Mouse (Mus musculus): Measurements from ENCODE around the gene Slc29a4. TPM values are rescaled to one million over a fixed set of nuclear protein-coding genes. Genes with fewer than 3 reads are reported as not detected.

Gene Slc29a4
- polyA plus RNA-seq (2012; rRNA removed), result 0.04 and 0.21 TPM in 2 replicates
- polyA plus RNA-seq (2014; fragmentation: Nextera tagmentation; extraction: Ambion mirVana), result 0.04 and 0.24 TPM in 2 replicates

DNA sequence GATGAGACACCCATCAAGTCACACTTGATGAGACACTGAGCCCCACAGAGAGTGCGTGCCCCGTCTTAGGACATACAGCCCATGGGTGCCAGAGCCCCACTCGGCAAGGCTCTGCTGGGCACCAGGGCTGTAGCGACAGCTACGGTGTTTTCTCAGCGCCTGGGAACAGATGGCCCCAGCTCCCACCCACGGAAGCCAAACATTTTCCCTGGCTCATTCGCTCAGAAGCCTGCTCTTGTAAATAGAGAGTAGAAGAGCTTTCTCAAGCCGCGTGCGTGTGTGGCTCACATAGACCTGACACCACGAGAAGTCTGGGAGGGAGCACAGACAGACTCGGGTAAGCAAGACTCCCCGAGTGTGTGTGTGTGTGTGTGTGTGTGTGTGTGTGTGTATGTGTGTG, at the start of gene Slc29a4:
Gene Slc29a4, plus strand, starts transcription at position 265 of the 400 bp plus-strand sequence.
- TF ChIP-seq EP300 (IDR thresholded peaks at IDR 0.05; ENCODE audit: low read depth), result no peak
- TF ChIP-seq CTCF (IDR thresholded peaks at IDR 0.05; ENCODE audit: low read depth), result no peak
- Histone ChIP-seq H3K9ac (replicated peaks) (no peak within 1 kb of the TSS), H3K36me3 (replicated peaks; ENCODE audit: control insufficient read depth, insufficient read depth, low read depth) (no peaks in the 10 kb centered on the region), H3K27me3 (ENCODE audit: control insufficient read depth, insufficient read depth, low read length) (no peaks in the 10 kb centered on the region), H3K9me3 (ENCODE audit: control insufficient read depth, low read length) (no peaks in the 10 kb centered on the region), H3K27ac (no peak within 1 kb of the TSS), H3K4me2 (ENCODE audit: low read depth) (no peak within 1 kb of the TSS), H3K4me1 (replicated peaks; ENCODE audit: control insufficient read depth in 2 of 2, insufficient read depth in 2 of 2, low read length in 1 of 2) (no peaks in the 10 kb centered on the region), H3K4me3 (ENCODE audit: insufficient read depth in 1 of 2, low read depth in 2 of 2, low read length in 2 of 2) (no peak within 1 kb of the TSS)
- no peak for DNase-seq (ENCODE audit: low read depth in 3 of 3, low spot score in 3 of 3)
- WGBS (ENCODE audit: insufficient replicate concordance), result 49% methylated on average over 14 of the region's 14 CpGs
- no peak for ATAC-seq (ENCODE audit: insufficient read depth)

DNA sequence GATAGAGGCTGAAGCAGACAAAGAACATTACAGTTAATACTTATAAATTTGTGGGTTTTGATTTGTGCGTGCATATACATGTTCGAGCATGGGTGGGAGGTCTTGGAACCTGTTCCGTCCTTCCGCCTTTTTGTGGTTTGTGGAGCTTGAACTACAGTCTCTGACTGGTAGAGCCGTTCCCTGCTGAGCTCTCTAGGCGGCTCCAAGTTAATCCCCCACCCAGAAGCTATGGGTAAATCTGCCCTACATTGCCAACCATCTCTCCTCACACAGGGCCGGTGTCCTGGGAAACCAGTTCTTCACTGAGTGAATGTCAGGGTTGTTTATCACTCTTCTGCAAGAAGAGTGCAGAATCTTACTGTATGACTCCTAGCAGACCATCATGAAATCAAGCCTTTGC, 44.1 kb upstream of the Slc29a4 start:
- H3K27me3 ChIP-seq (ENCODE audit: control insufficient read depth, insufficient read depth, low read length), result no peaks in the 10 kb centered on the region
- no peak overlapping the region for H3K4me3 ChIP-seq (ENCODE audit: insufficient read depth in 1 of 2, low read depth in 2 of 2, low read length in 2 of 2)
- no peaks in the 10 kb centered on the region for H3K9me3 ChIP-seq (ENCODE audit: control insufficient read depth, low read length)
- peak overlapping the region; percentile 16 for H3K9ac ChIP-seq (replicated peaks)
- TF ChIP-seq CTCF (IDR thresholded peaks at IDR 0.05; ENCODE audit: low read depth) (no peak), EP300 (IDR thresholded peaks at IDR 0.05; ENCODE audit: low read depth) (no peak)
- ATAC-seq (ENCODE audit: insufficient read depth) (0 out of 2 replicates have a peak, but pooled peaks have one; percentile 2), DNase-seq (ENCODE audit: low read depth in 3 of 3, low spot score in 3 of 3) (no peak)
- peak overlapping the region; percentile 95 for H3K27ac ChIP-seq
- H3K4me1 ChIP-seq (replicated peaks; ENCODE audit: control insufficient read depth in 2 of 2, insufficient read depth in 2 of 2, low read length in 1 of 2), result peaks cover 48 to 56% of the 10 kb centered on the region in 2 experiments
- 68% methylated on average over 7 of the region's 7 CpGs for WGBS (ENCODE audit: insufficient replicate concordance)
- H3K4me2 ChIP-seq (ENCODE audit: low read depth), result peak overlapping the region; percentile 40
- peaks cover 6% of the 10 kb centered on the region for H3K36me3 ChIP-seq (replicated peaks; ENCODE audit: control insufficient read depth, insufficient read depth, low read depth)

- TF ChIP-seq CTCF (IDR thresholded peaks at IDR 0.05; ENCODE audit: low read depth), result no peak
- no peak for TF ChIP-seq EP300 (IDR thresholded peaks at IDR 0.05; ENCODE audit: low read depth)
- Histone ChIP-seq H3K36me3 (replicated peaks; ENCODE audit: control insufficient read depth, insufficient read depth, low read depth) (peaks cover 4% of the 10 kb centered on the region), H3K4me3 (ENCODE audit: insufficient read depth in 1 of 2, low read depth in 2 of 2, low read length in 2 of 2) (peak overlapping the region in 1 of 2 experiments; percentile 42; a peak in 1 of 4 replicates), H3K9ac (replicated peaks) (peak overlapping the region; percentile 68), H3K4me2 (ENCODE audit: low read depth) (peak overlapping the region; percentile 83), H3K9me3 (ENCODE audit: control insufficient read depth, low read length) (no peaks in the 10 kb centered on the region), H3K27ac (peak overlapping the region; percentile 95), H3K27me3 (ENCODE audit: control insufficient read depth, insufficient read depth, low read length) (no peaks in the 10 kb centered on the region), H3K4me1 (replicated peaks; ENCODE audit: control insufficient read depth in 2 of 2, insufficient read depth in 2 of 2, low read length in 1 of 2) (peaks cover 48 to 58% of the 10 kb centered on the region in 2 experiments)
- WGBS (ENCODE audit: insufficient replicate concordance), result 71% methylated on average over 4 of the region's 4 CpGs
- DNase-seq (ENCODE audit: low read depth in 3 of 3, low spot score in 3 of 3) (no peak), ATAC-seq (ENCODE audit: insufficient read depth) (no peak)
These were observed 42.8 kb upstream of the Slc29a4 start for GRCm38 (mm10) chr5:142649460-142650050.

- WGBS (ENCODE audit: insufficient replicate concordance), result 11% methylated on average over 3 of the region's 3 CpGs
- peak in 1 of 3 experiments; percentile 32 for DNase-seq (ENCODE audit: low read depth in 3 of 3, low spot score in 3 of 3)
- Histone ChIP-seq H3K4me3 (ENCODE audit: insufficient read depth in 1 of 2, low read depth in 2 of 2, low read length in 2 of 2) (peak overlapping the region; percentile 26 to 42; a peak in 3 of 4 replicates), H3K27ac (peak overlapping the region; percentile 95), H3K4me1 (replicated peaks; ENCODE audit: control insufficient read depth in 2 of 2, insufficient read depth in 2 of 2, low read length in 1 of 2) (peaks cover 48 to 58% of the 10 kb centered on the region in 2 experiments), H3K9ac (replicated peaks) (peak overlapping the region; percentile 68), H3K36me3 (replicated peaks; ENCODE audit: control insufficient read depth, insufficient read depth, low read depth) (peaks cover 3% of the 10 kb centered on the region; the same call in 1 of the 2 replicates), H3K27me3 (ENCODE audit: control insufficient read depth, insufficient read depth, low read length) (no peaks in the 10 kb centered on the region), H3K9me3 (ENCODE audit: control insufficient read depth, low read length) (no peaks in the 10 kb centered on the region), H3K4me2 (ENCODE audit: low read depth) (peak overlapping the region; percentile 83)
- TF ChIP-seq CTCF (IDR thresholded peaks at IDR 0.05; ENCODE audit: low read depth), result no peak
- TF ChIP-seq EP300 (IDR thresholded peaks at IDR 0.05; ENCODE audit: low read depth), result no peak
- peak; percentile 32 for ATAC-seq (ENCODE audit: insufficient read depth)
These were observed 41.9 kb upstream of the Slc29a4 start for GRCm38 (mm10) chr5:142650390-142650789.

- 23% methylated on average over 6 of the region's 6 CpGs for WGBS (ENCODE audit: insufficient replicate concordance)
- DNase-seq (ENCODE audit: low read depth in 3 of 3, low spot score in 3 of 3), result peak; percentile 77 to 83 (median 81)
- H3K4me2 ChIP-seq (ENCODE audit: low read depth), result peak overlapping the region; percentile 83
- ATAC-seq (ENCODE audit: insufficient read depth), result peak; percentile 93
- H3K27me3 ChIP-seq (ENCODE audit: control insufficient read depth, insufficient read depth, low read length), result no peaks in the 10 kb centered on the region
- peaks cover 48 to 58% of the 10 kb centered on the region in 2 experiments for H3K4me1 ChIP-seq (replicated peaks; ENCODE audit: control insufficient read depth in 2 of 2, insufficient read depth in 2 of 2, low read length in 1 of 2)
- H3K27ac ChIP-seq, result peak overlapping the region; percentile 95
- peak overlapping the region; percentile 68 for H3K9ac ChIP-seq (replicated peaks)
- H3K9me3 ChIP-seq (ENCODE audit: control insufficient read depth, low read length), result no peaks in the 10 kb centered on the region
- TF ChIP-seq CTCF (IDR thresholded peaks at IDR 0.05; ENCODE audit: low read depth) (peak; percentile 26; the same call in 1 of the 2 replicates), EP300 (IDR thresholded peaks at IDR 0.05; ENCODE audit: low read depth) (peak; percentile 89)
- H3K4me3 ChIP-seq (ENCODE audit: insufficient read depth in 1 of 2, low read depth in 2 of 2, low read length in 2 of 2), result peak overlapping the region; percentile 26 to 42
- peaks cover 7% of the 10 kb centered on the region for H3K36me3 ChIP-seq (replicated peaks; ENCODE audit: control insufficient read depth, insufficient read depth, low read depth)
These were observed 41.4 kb upstream of the Slc29a4 start for GRCm38 (mm10) chr5:142650794-142651497.
